Mouse (Mus musculus) G1E (cell line): ENCODE measurements around the gene Elp6. TPM values are rescaled to one million over a fixed set of nuclear protein-coding genes. Genes with fewer than 3 reads are reported as not detected.

ENCODE experiments used
- ATAC-seq: 2 replicates; pipeline ENCODE4 v1.8.0; 2016; ENCODE audit warnings: mild to moderate bottlenecking; ENCODE audit not compliant: insufficient number of reproducible peaks, poor library complexity, low FRiP score, severe bottlenecking; ENCODE audit errors: extremely low read depth
- DNase-seq: peaks from one replicate; pipeline ENCODE4 v3.0.0; 2012; ENCODE audit warnings: low spot score
- H3K27me3 ChIP-seq: 2 replicates; pipeline ENCODE4 v1.6.1; 2012; ENCODE audit warnings: mild to moderate bottlenecking, low read length, inconsistent platforms; ENCODE audit not compliant: insufficient read depth
- H3K36me3 ChIP-seq: replicated peaks from 2 replicates; pipeline ENCODE3; 2012; ENCODE audit warnings: mild to moderate bottlenecking, inconsistent platforms
- H3K4me1 ChIP-seq: 2 replicates; pipeline ENCODE4 v1.6.1; 2012; ENCODE audit warnings: low read depth, low read length, inconsistent platforms, mixed read lengths; ENCODE audit not compliant: insufficient read depth
- H3K4me3 ChIP-seq: 2 replicates; pipeline ENCODE4 v1.5.1; 2012; ENCODE audit warnings: low read depth, mild to moderate bottlenecking, inconsistent platforms, low read length, moderate library complexity, mixed read lengths
- H3K9me3 ChIP-seq: replicated peaks from 2 replicates; pipeline ENCODE4 v1.6.1; 2012; ENCODE audit warnings: inconsistent platforms
- CTCF ChIP-seq: IDR thresholded peaks from 2 replicates; pipeline ENCODE4 v1.5.1; 2012; ENCODE audit warnings: low read depth, low read length, inconsistent platforms, mixed read lengths
- GATA1 ChIP-seq: IDR thresholded peaks from 2 replicates; pipeline ENCODE4 v1.6.1; 2012; ENCODE audit warnings: borderline replicate concordance, low read length, inconsistent platforms, mixed read lengths
- GATA2 ChIP-seq: IDR thresholded peaks from 2 replicates; pipeline ENCODE4 v1.6.1; 2012; ENCODE audit warnings: low read depth, low read length, inconsistent platforms, borderline replicate concordance
- POLR2AphosphoS5 ChIP-seq: IDR thresholded peaks from 2 replicates; pipeline ENCODE4 v1.6.1; 2012; ENCODE audit warnings: low read depth, low read length, inconsistent platforms; ENCODE audit not compliant: insufficient replicate concordance
- TAL1 ChIP-seq: conservative IDR thresholded peaks from 2 replicates; pipeline ENCODE4 v1.6.1; 2012; ENCODE audit warnings: low read depth, low read length, inconsistent platforms, mixed read lengths
- polyA plus RNA-seq: library from polyadenylated mRNA; stranded (reverse); fragments of >175 nt; gene quantifications from 2 replicates; pipeline ENCODE4 v1.2.3, GENCODE M21; 2012
- total RNA-seq, 2 experiments: library from RNA; stranded (forward) in 1 of 2; stranded (reverse) in 1 of 2; fragments of 200-1000 nt in 1 of 2; fragments of >200 nt in 1 of 2; fragmentation: Nextera tagmentation in 1 of 2; gene quantifications; 2 replicates each; pipeline ENCODE4 v1.2.3; 2014 to 2017

The Elp6 gene
- total and polyA plus RNA-seq, 3 experiments: 7.1 to 12.9 (median 9.3) TPM

- DNase-seq: no peak
Measured at GRCm38 (mm10) chr9:110358341-110358740, 53.4 kb downstream of the Elp6 start.

DNA sequence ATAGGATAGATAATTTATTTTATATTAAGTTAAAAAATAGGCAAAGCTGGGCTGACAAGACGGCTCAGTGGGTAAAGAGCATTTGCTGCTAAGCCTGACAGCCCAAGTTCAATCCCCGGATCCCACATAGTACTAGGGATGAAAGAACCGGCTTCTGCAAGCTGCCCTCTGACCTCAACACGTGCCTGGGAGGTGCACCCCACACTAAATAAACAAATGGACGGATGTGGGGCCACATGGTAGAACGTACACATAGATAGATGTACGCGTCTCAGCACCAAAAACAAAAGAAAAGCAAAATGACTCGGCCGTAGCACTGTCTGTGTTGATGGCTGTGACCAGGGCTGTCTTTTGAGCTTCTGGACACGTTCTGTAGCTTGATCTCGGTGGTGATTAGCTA, 56.3 kb downstream of the Elp6 start:
- TF ChIP-seq CTCF: no peak
- no peak for TF ChIP-seq GATA1
- TF ChIP-seq GATA2: no peak
- ATAC-seq: no peak
- no peak for DNase-seq
- H3K9me3 ChIP-seq: no peaks in the 10 kb centered on the region
- H3K27me3 ChIP-seq: no peaks in the 10 kb centered on the region
- peaks cover 4% of the 10 kb centered on the region; the same call in 1 of the 2 replicates for H3K4me1 ChIP-seq
- H3K36me3 ChIP-seq: peaks cover 70% of the 10 kb centered on the region
- no peak overlapping the region for H3K4me3 ChIP-seq

More at GRCm38 (mm10) chr9:110358341-110358740, 53.4 kb downstream of the Elp6 start:
- H3K9me3 ChIP-seq: no peaks in the 10 kb centered on the region
- ATAC-seq: no peak
- TF ChIP-seq GATA2 (no peak), TAL1 (no peak), POLR2AphosphoS5 (no peak), GATA1 (no peak)
- H3K4me1 ChIP-seq: peaks cover 4% of the 10 kb centered on the region; the same call in 1 of the 2 replicates
- H3K27me3 ChIP-seq: no peaks in the 10 kb centered on the region
- H3K36me3 ChIP-seq: peaks cover 69% of the 10 kb centered on the region
- no peak overlapping the region for H3K4me3 ChIP-seq

DNA sequence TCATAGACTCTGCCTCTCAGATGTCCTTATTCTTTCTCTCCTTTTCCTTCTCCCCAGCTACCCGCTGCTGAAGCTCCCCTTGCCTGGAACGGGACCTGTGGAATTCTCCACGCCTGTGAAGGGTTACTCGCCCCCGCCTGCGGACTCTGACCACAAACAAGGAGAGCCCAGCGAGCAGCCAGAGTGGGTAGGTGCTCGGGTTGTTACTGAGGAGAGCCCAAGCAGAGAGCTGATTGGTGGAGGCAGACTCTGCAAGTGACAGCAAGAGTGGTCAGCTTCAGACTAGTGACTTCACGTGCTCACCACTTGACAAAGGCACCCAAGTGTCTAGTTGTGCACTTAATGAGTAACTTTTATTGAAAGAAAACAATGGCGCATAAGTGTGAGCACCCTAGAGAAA, 57.4 kb downstream of the Elp6 start:
- ATAC-seq (no peak), DNase-seq (no peak)
- H3K4me3 ChIP-seq: no peak overlapping the region
- H3K9me3 ChIP-seq: no peaks in the 10 kb centered on the region
- no peak for TF ChIP-seq CTCF
- TF ChIP-seq POLR2AphosphoS5: no peak
- no peak for TF ChIP-seq GATA2
- TF ChIP-seq TAL1: no peak
- no peak for TF ChIP-seq GATA1
- peaks cover 72% of the 10 kb centered on the region for H3K36me3 ChIP-seq
- peaks cover 4% of the 10 kb centered on the region; the same call in 1 of the 2 replicates for H3K4me1 ChIP-seq
- no peaks in the 10 kb centered on the region for H3K27me3 ChIP-seq

DNA sequence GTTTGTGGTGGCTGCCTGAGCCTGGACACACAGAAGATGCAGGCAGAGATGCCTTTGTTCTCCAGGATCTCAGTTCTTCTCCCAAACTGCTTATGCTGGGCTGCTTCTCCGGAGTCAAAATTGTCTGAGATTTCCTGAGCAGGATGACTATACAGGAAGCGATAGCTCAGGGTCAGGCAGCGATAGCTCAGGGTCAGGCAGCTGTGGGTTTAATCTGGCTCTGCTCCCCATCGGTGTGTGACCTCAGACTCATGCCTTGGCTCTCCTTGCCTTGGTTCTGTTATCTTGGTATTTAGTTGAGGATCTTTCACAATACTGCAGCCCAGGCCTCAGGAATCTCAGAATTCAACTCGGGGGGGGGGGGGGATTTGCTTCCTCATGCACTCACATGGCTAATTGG, 61.8 kb downstream of the Elp6 start:
- H3K4me1 ChIP-seq: no peaks in the 10 kb centered on the region
- ATAC-seq: no peak
- H3K9me3 ChIP-seq: no peaks in the 10 kb centered on the region
- TF ChIP-seq CTCF (no peak), TAL1 (no peak), GATA1 (no peak), POLR2AphosphoS5 (no peak), GATA2 (no peak)
- H3K4me3 ChIP-seq: no peak overlapping the region
- H3K36me3 ChIP-seq: peaks cover 90% of the 10 kb centered on the region
- DNase-seq: no peak
- no peaks in the 10 kb centered on the region for H3K27me3 ChIP-seq

GRCm38 (mm10) chr9:110369860-110370259, 64.9 kb downstream of the Elp6 start:
- no peaks in the 10 kb centered on the region for H3K27me3 ChIP-seq
- H3K4me1 ChIP-seq: no peaks in the 10 kb centered on the region
- H3K36me3 ChIP-seq: peaks cover 93% of the 10 kb centered on the region
- DNase-seq (no peak), ATAC-seq (no peak)
- TF ChIP-seq GATA1: no peak
- TF ChIP-seq POLR2AphosphoS5: no peak
- no peak for TF ChIP-seq CTCF
- no peak for TF ChIP-seq TAL1
- TF ChIP-seq GATA2: no peak
- H3K9me3 ChIP-seq: no peaks in the 10 kb centered on the region
- no peak overlapping the region for H3K4me3 ChIP-seq

Other genes starting within 250 kb of the Elp6 start
- gene Smarcc1, start 187.5 kb upstream of the Elp6 start, total RNA-seq (2014; fragmentation: Nextera tagmentation): 133 and 146 TPM in 2 replicates
- 41.7 and 51.1 TPM in 2 replicates for gene Smarcc1, start 187.5 kb upstream of the Elp6 start, total RNA-seq (2017)
- gene Smarcc1, start 187.5 kb upstream of the Elp6 start, polyA plus RNA-seq: 72.8 and 94.5 TPM in 2 replicates
- 61.6 and 64.5 TPM in 2 replicates for gene Dhx30, start 187.3 kb upstream of the Elp6 start, total RNA-seq (2014; fragmentation: Nextera tagmentation)
- gene Dhx30, start 187.3 kb upstream of the Elp6 start, total RNA-seq (2017): 49.5 and 52.7 TPM in 2 replicates
- 20.1 and 23.6 TPM in 2 replicates for gene Dhx30, start 187.3 kb upstream of the Elp6 start, polyA plus RNA-seq
- 0.38 and 0.92 TPM in 2 replicates for gene Cspg5, start 61.4 kb upstream of the Elp6 start, total RNA-seq (2014; fragmentation: Nextera tagmentation)
- 0.23 and 0.38 TPM in 2 replicates for gene Cspg5, start 61.4 kb upstream of the Elp6 start, total RNA-seq (2017)
- gene Cspg5, start 61.4 kb upstream of the Elp6 start, polyA plus RNA-seq: 0.02 TPM in 1 of 2 replicates, not detected in the other
- gene Scap, start 28.1 kb downstream of the Elp6 start, total RNA-seq (2014; fragmentation: Nextera tagmentation): 13.5 and 23.6 TPM in 2 replicates
- gene Scap, start 28.1 kb downstream of the Elp6 start, total RNA-seq (2017): 11.5 and 15.7 TPM in 2 replicates
- gene Scap, start 28.1 kb downstream of the Elp6 start, polyA plus RNA-seq: 137 and 140 TPM in 2 replicates
- 55.8 and 58.9 TPM in 2 replicates for gene Ptpn23, start 103.0 kb downstream of the Elp6 start, total RNA-seq (2014; fragmentation: Nextera tagmentation)
- gene Ptpn23, start 103.0 kb downstream of the Elp6 start, total RNA-seq (2017): 6.9 and 8.2 TPM in 2 replicates
- gene Ptpn23, start 103.0 kb downstream of the Elp6 start, polyA plus RNA-seq: 62.3 and 93.5 TPM in 2 replicates
- gene Ngp, start 114.6 kb downstream of the Elp6 start, total RNA-seq (2014; fragmentation: Nextera tagmentation): not detected in 2 replicates
- gene Ngp, start 114.6 kb downstream of the Elp6 start, total RNA-seq (2017): 0.11 and 0.12 TPM in 2 replicates
- gene Ngp, start 114.6 kb downstream of the Elp6 start, polyA plus RNA-seq: 0.08 TPM in 1 of 2 replicates, not detected in the other
- gene Klhl18, start 171.5 kb downstream of the Elp6 start, total RNA-seq (2014; fragmentation: Nextera tagmentation): 11.4 and 20.8 TPM in 2 replicates
- gene Klhl18, start 171.5 kb downstream of the Elp6 start, total RNA-seq (2017): 6.3 and 6.5 TPM in 2 replicates
- 4.7 and 5.7 TPM in 2 replicates for gene Klhl18, start 171.5 kb downstream of the Elp6 start, polyA plus RNA-seq
- gene Kif9, start 171.8 kb downstream of the Elp6 start, total RNA-seq (2014; fragmentation: Nextera tagmentation): 2.1 and 2.9 TPM in 2 replicates
- gene Kif9, start 171.8 kb downstream of the Elp6 start, total RNA-seq (2017): 2.0 and 3.1 TPM in 2 replicates
- 0.10 and 0.14 TPM in 2 replicates for gene Kif9, start 171.8 kb downstream of the Elp6 start, polyA plus RNA-seq
- gene Setd2, start 227.4 kb downstream of the Elp6 start, total RNA-seq (2014; fragmentation: Nextera tagmentation): 220 and 221 TPM in 2 replicates
- gene Setd2, start 227.4 kb downstream of the Elp6 start, total RNA-seq (2017): 154 and 162 TPM in 2 replicates
- 9.4 and 20.1 TPM in 2 replicates for gene Setd2, start 227.4 kb downstream of the Elp6 start, polyA plus RNA-seq